Mouse (Mus musculus) intestine, embryonic 16.5 days (tissue): ENCODE data around the gene Cox17. TPM values are rescaled to one million over a fixed set of nuclear protein-coding genes. Genes with fewer than 3 reads are reported as not detected.

Experiments used
- ATAC-seq: fragments of 200-750 bp; cut with Nextera tagmentation; 2 replicates; pipeline ENCODE4 v1.8.0; 2017; ENCODE audit warnings: moderate TSS enrichment, moderate library complexity
- H3K27ac ChIP-seq: fragments of 300-500 bp; sonication (generic); 2 replicates; pipeline ENCODE4 v1.5.1; 2014; ENCODE audit warnings: mild to moderate bottlenecking, low read length
- H3K27me3 ChIP-seq: fragments of 300-500 bp; sonication (generic); replicated peaks from 2 replicates; pipeline ENCODE4 v1.6.1; 2014; ENCODE audit warnings: low read length, control low read depth, mixed read lengths; ENCODE audit not compliant: control insufficient read depth, insufficient read depth
- H3K36me3 ChIP-seq: fragments of 300-500 bp; sonication (generic); 2 replicates; pipeline ENCODE4 v1.6.1; 2014; ENCODE audit warnings: low read length, control low read depth; ENCODE audit not compliant: control insufficient read depth, insufficient read depth
- H3K4me1 ChIP-seq: fragments of 300-500 bp; sonication (generic); 2 replicates; pipeline ENCODE4 v1.6.1; 2014; ENCODE audit warnings: low read length, control low read depth, mixed read lengths; ENCODE audit not compliant: control insufficient read depth, insufficient read depth
- H3K4me2 ChIP-seq: fragments of 300-500 bp; sonication (generic); 2 replicates; pipeline ENCODE4 v1.6.1; 2014; ENCODE audit warnings: low read depth, low read length, control low read depth
- H3K4me3 ChIP-seq: fragments of 300-500 bp; sonication (generic); 2 replicates; pipeline ENCODE4 v1.5.1; 2014; ENCODE audit warnings: mild to moderate bottlenecking, low read length
- H3K9ac ChIP-seq: fragments of 300-500 bp; sonication (generic); 2 replicates; pipeline ENCODE4 v1.6.1; 2014; ENCODE audit warnings: low read depth, low read length
- H3K9me3 ChIP-seq: fragments of 300-500 bp; sonication (generic); 2 replicates; pipeline ENCODE4 v1.6.1; 2016; ENCODE audit warnings: low read length, control low read depth; ENCODE audit not compliant: control insufficient read depth
- WGBS: fragments of 180-500 bp; shearing (Covaris S2); extraction: QIAGEN DNeasy Blood & Tissue Kit; methylation state at CpG from one replicate; pipeline ENCODE4 v1.1.7; 2014; 5-methylcytosine and 5-hydroxymethylcytosine counted together
- polyA plus RNA-seq: library from polyadenylated mRNA; unstranded; fragments of >200 nt; fragmentation: Nextera tagmentation; extraction: Ambion mirVana; gene quantifications from 2 replicates; pipeline ENCODE4 v1.2.1, GENCODE M21; 2015

The Cox17 gene
- polyA plus RNA-seq, 1 experiment from 2014 or later: 223 TPM

DNA sequence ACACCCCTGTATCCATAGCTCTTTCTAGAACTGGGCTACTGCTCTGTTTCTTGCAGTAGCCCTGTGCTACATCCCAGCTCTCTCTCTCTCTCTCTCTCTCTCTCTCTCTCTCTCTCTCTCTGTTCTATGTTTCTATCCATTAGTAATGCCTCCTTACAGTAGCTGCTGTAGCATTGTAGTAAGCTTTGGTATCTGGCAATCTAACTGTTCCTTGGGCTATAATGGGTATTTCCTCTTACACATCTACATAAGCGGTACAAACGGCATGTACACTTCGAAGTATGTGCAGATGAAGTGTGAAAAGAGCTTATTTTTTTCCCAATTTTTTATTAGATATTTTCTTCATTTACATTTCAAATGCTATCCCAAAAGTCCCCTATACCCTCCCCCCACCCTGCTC lies 33.1 kb downstream of the Cox17 start:
- no peak for ATAC-seq
- Histone ChIP-seq H3K9ac (no peak overlapping the region), H3K36me3 (no peaks in the 10 kb centered on the region), H3K27me3 (no peaks in the 10 kb centered on the region), H3K4me1 (0 out of 2 replicates have a peak, but pooled peaks cover 14% of the 10 kb centered on the region), H3K4me2 (no peak overlapping the region), H3K27ac (no peak overlapping the region), H3K9me3 (no peaks in the 10 kb centered on the region), H3K4me3 (no peak overlapping the region)
- WGBS: 94% methylated on average over 3 of the region's 3 CpGs

GRCm38 (mm10) chr16:38383683-38384082 lies 36.9 kb downstream of the Cox17 start:
- 84% methylated on average over 2 of the region's 2 CpGs for WGBS
- H3K4me3 ChIP-seq: no peak overlapping the region

DNA sequence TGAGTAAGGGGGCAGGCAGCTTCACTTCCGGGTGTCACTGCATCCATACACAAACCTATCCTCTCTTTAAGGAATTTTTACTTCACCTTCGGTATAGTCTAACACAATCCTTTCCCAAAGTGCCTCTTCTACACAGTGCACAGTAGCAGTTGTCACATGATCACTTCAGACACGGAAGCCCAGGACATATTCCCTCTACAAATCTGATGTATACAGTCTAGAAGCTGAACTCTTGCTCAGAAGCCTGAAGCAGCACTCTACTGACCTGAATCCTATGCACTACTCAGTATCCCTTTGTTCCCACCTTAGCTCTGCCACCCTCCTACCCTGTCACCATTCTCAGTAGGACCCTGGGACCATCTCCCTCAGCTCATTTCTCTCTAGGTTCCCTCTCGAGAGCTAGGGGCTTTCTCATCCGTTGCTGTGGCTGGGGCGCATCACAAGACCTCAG lies 38.4 kb downstream of the Cox17 start:
- H3K27ac ChIP-seq: no peak overlapping the region
- H3K27me3 ChIP-seq: no peaks in the 10 kb centered on the region
- WGBS: 87% methylated on average over 6 of the region's 6 CpGs

More at GRCm38 (mm10) chr16:38383683-38384082, 36.9 kb downstream of the Cox17 start:
- ATAC-seq: no peak
- H3K27ac ChIP-seq: no peak overlapping the region
- no peaks in the 10 kb centered on the region for H3K9me3 ChIP-seq
- no peak overlapping the region for H3K9ac ChIP-seq
- H3K4me2 ChIP-seq: no peak overlapping the region
- 0 out of 2 replicates have a peak, but pooled peaks cover 4% of the 10 kb centered on the region for H3K4me1 ChIP-seq
- no peaks in the 10 kb centered on the region for H3K27me3 ChIP-seq
- no peaks in the 10 kb centered on the region for H3K36me3 ChIP-seq

GRCm38 (mm10) chr16:38385700-38386099 lies 38.9 kb downstream of the Cox17 start:
- Histone ChIP-seq H3K27ac (no peak overlapping the region), H3K4me2 (no peak overlapping the region), H3K4me1 (no peaks in the 10 kb centered on the region), H3K27me3 (no peaks in the 10 kb centered on the region), H3K9me3 (no peaks in the 10 kb centered on the region), H3K9ac (no peak overlapping the region), H3K36me3 (no peaks in the 10 kb centered on the region), H3K4me3 (no peak overlapping the region)
- 94% methylated on average over 4 of the region's 4 CpGs for WGBS
- no peak for ATAC-seq

More for the DNA sequence above, 38.4 kb downstream of the Cox17 start:
- Histone ChIP-seq H3K9ac (no peak overlapping the region), H3K4me2 (no peak overlapping the region), H3K36me3 (no peaks in the 10 kb centered on the region), H3K4me1 (no peaks in the 10 kb centered on the region), H3K9me3 (no peaks in the 10 kb centered on the region), H3K4me3 (no peak overlapping the region)
- no peak for ATAC-seq

DNA sequence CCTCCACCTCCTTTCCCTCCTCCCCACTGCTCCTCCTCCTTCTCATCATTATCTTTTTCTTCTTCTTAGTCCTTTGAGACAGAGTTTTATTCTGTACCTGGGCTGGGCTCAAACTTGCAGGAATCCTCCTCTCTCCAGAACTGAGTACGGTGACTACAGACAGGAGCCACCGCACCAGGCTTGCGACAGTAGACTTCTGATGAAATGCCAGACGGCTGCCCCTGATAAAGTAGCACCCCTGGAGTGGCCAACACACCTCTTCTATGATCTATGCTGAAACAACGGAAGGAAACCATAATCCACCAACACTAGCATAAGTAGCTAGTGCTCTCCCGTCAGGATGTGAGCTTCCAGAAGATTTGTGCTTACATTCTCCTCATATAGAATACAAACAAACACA lies 40.6 kb downstream of the Cox17 start:
- Histone ChIP-seq H3K4me3 (no peak overlapping the region), H3K36me3 (no peaks in the 10 kb centered on the region), H3K9ac (no peak overlapping the region), H3K27me3 (no peaks in the 10 kb centered on the region), H3K9me3 (no peaks in the 10 kb centered on the region), H3K27ac (no peak overlapping the region), H3K4me2 (no peak overlapping the region), H3K4me1 (no peaks in the 10 kb centered on the region)
- ATAC-seq: no peak
- 83% methylated on average over 6 of the region's 6 CpGs for WGBS

- H3K27me3 ChIP-seq: no peaks in the 10 kb centered on the region
- H3K9me3 ChIP-seq: no peaks in the 10 kb centered on the region
- no peaks in the 10 kb centered on the region for H3K4me1 ChIP-seq
- H3K4me2 ChIP-seq: no peak overlapping the region
- no peaks in the 10 kb centered on the region for H3K36me3 ChIP-seq
- WGBS: 80% methylated on average over 6 of the region's 6 CpGs
- H3K27ac ChIP-seq: no peak overlapping the region
- no peak for ATAC-seq
- no peak overlapping the region for H3K9ac ChIP-seq
- no peak overlapping the region for H3K4me3 ChIP-seq
These were observed 42.0 kb downstream of the Cox17 start for GRCm38 (mm10) chr16:38388757-38389156.

- H3K4me2 ChIP-seq: no peak overlapping the region
- H3K36me3 ChIP-seq: no peaks in the 10 kb centered on the region
- no peaks in the 10 kb centered on the region for H3K27me3 ChIP-seq
- no peak overlapping the region for H3K9ac ChIP-seq
- WGBS: 80% methylated on average over 8 of the region's 8 CpGs
- no peak overlapping the region for H3K4me3 ChIP-seq
- H3K27ac ChIP-seq: no peak overlapping the region
- no peaks in the 10 kb centered on the region for H3K9me3 ChIP-seq
- ATAC-seq: no peak
- H3K4me1 ChIP-seq: no peaks in the 10 kb centered on the region
These were observed 42.6 kb downstream of the Cox17 start for GRCm38 (mm10) chr16:38389284-38389893.

- Histone ChIP-seq H3K9ac (no peak overlapping the region), H3K27me3 (no peaks in the 10 kb centered on the region), H3K36me3 (no peaks in the 10 kb centered on the region), H3K27ac (no peak overlapping the region), H3K4me3 (no peak overlapping the region), H3K4me2 (no peak overlapping the region), H3K9me3 (no peaks in the 10 kb centered on the region), H3K4me1 (no peaks in the 10 kb centered on the region)
- no peak for ATAC-seq
- 89% methylated on average over 7 of the region's 7 CpGs for WGBS
These were observed 43.5 kb downstream of the Cox17 start for GRCm38 (mm10) chr16:38390322-38390721.

DNA sequence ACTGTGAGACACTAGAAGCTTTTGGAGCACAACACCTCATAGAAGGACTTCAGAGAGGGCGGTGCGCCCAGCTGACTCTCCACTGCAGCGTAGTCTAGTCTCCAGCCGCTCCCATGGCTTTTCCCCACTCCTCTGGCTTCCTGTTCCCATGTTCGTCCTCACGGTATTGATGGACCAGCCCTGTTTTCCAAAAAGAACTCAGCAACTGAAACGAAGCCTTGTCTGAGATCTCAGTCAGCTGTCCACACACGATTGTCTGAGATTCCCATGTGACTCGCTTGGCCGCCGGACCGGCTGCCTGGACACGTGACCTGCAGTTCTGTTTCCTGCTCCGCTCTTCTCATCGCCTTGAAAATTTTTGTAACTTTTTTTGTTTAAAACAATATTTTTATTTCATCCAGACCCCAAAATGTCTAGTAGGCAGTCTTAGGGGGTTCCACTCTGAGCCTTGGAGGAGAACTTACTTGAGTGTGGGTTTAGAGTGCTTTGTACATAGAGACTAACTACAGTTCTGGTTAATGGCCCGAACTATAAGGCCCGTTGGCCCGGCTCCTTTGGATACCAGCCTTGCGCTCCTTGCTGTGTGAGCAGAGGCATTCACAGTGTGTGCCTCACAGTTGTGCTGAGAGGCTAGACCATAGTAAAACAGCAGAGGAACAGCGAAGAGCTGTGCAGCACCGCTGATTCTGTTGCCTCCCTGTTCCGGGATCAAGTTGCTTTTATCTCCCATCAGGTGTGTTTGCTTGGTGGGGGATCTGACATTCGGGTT lies 45.5 kb downstream of the Cox17 start:
- H3K4me3 ChIP-seq: no peak overlapping the region
- ATAC-seq: no peak
- no peak overlapping the region for H3K9ac ChIP-seq
- 79% methylated on average over 23 of the region's 23 CpGs for WGBS
- H3K4me2 ChIP-seq: no peak overlapping the region
- no peaks in the 10 kb centered on the region for H3K9me3 ChIP-seq
- H3K27me3 ChIP-seq: no peaks in the 10 kb centered on the region
- peaks cover 3% of the 10 kb centered on the region; the same call in 1 of the 2 replicates for H3K4me1 ChIP-seq
- H3K36me3 ChIP-seq: no peaks in the 10 kb centered on the region
- H3K27ac ChIP-seq: no peak overlapping the region
